Mouse (Mus musculus): ENCODE data around the gene Ifitm1.
"Not testable (repeated sequence)": the region's sequence is repeated elsewhere in the genome, so short reads cannot be mapped to it uniquely, and the experiment has no call there.

The Ifitm1 gene

GRCm38 (mm10) chr7:140949824-140950530 lies 17.0 kb upstream of the Ifitm1 start, which contains the start of gene Ifitm5:
Gene Ifitm5, minus strand, starts transcription at chr7:140950291.
- no peak for DNase-seq (ENCODE audit: low read depth, low spot score)

- DNase-seq (ENCODE audit: low read depth, low spot score): no peak
Observed at GRCm38 (mm10) chr7:140951051-140951450, 16.0 kb upstream of the Ifitm1 start.

GRCm38 (mm10) chr7:140951765-140952164 lies 15.3 kb upstream of the Ifitm1 start:
- no peak for DNase-seq (ENCODE audit: low read depth, low spot score)

GRCm38 (mm10) chr7:140952441-140952840 lies 14.6 kb upstream of the Ifitm1 start:
- no peak for DNase-seq (ENCODE audit: low read depth, low spot score)

GRCm38 (mm10) chr7:140953133-140953532 lies 13.9 kb upstream of the Ifitm1 start:
- DNase-seq (ENCODE audit: low read depth, low spot score): no peak

- DNase-seq (ENCODE audit: low read depth, low spot score): no peak
Observed at GRCm38 (mm10) chr7:140953800-140954732, 13.0 kb upstream of the Ifitm1 start.

- DNase-seq (ENCODE audit: low read depth, low spot score): no peak
Observed at GRCm38 (mm10) chr7:140954733-140955071, 12.3 kb upstream of the Ifitm1 start.

- no peak for DNase-seq (ENCODE audit: low read depth, low spot score)
Observed at GRCm38 (mm10) chr7:140955342-140955741, 11.7 kb upstream of the Ifitm1 start.

GRCm38 (mm10) chr7:140955758-140956555 lies 11.1 kb upstream of the Ifitm1 start, which contains the start of the genes Gm45717 and Ifitm2:
Gene Gm45717, minus strand, starts transcription at chr7:140955937.
Gene Ifitm2, minus strand, starts transcription at chr7:140955987.
- DNase-seq (ENCODE audit: low read depth, low spot score): peak; percentile 83

GRCm38 (mm10) chr7:140956556-140956869 lies 10.5 kb upstream of the Ifitm1 start:
- no peak for DNase-seq (ENCODE audit: low read depth, low spot score)

- DNase-seq (ENCODE audit: low read depth, low spot score): peak; percentile 57
Observed at GRCm38 (mm10) chr7:140959181-140959901, 7.7 kb upstream of the Ifitm1 start.

- no peak for DNase-seq (ENCODE audit: low read depth, low spot score)
Observed at GRCm38 (mm10) chr7:140960026-140960425, 7.0 kb upstream of the Ifitm1 start.

GRCm38 (mm10) chr7:140961416-140961815 lies 5.6 kb upstream of the Ifitm1 start:
- DNase-seq (ENCODE audit: low read depth, low spot score): no peak

GRCm38 (mm10) chr7:140962733-140963132 lies 4.3 kb upstream of the Ifitm1 start:
- no peak for DNase-seq (ENCODE audit: low read depth, low spot score)

- DNase-seq (ENCODE audit: low read depth, low spot score): no peak
Observed at GRCm38 (mm10) chr7:140967862-140968591, 1.0 kb downstream of the Ifitm1 start.

- not testable (repeated sequence) for DNase-seq (ENCODE audit: low read depth, low spot score)
Observed at GRCm38 (mm10) chr7:140968710-140969109, 1.7 kb downstream of the Ifitm1 start.

- DNase-seq (ENCODE audit: low read depth, low spot score): no peak
Observed at GRCm38 (mm10) chr7:140970931-140971330, 3.9 kb downstream of the Ifitm1 start.

- no peak for DNase-seq (ENCODE audit: low read depth, low spot score)
Observed at GRCm38 (mm10) chr7:140971479-140972171, 4.6 kb downstream of the Ifitm1 start.

- peak; percentile 80 for DNase-seq (ENCODE audit: low read depth, low spot score)
Observed at GRCm38 (mm10) chr7:140973396-140974165, 6.6 kb downstream of the Ifitm1 start.

All from brain, adult 2 months (tissue).